Mouse (Mus musculus): ENCODE measurements around the gene Tada3. TPM values are rescaled to one million over a fixed set of nuclear protein-coding genes. Genes with fewer than 3 reads are reported as not detected.

Tada3 gene
- polyA plus RNA-seq, 1 experiment from 2014 or later, result 74.7 TPM

DNA sequence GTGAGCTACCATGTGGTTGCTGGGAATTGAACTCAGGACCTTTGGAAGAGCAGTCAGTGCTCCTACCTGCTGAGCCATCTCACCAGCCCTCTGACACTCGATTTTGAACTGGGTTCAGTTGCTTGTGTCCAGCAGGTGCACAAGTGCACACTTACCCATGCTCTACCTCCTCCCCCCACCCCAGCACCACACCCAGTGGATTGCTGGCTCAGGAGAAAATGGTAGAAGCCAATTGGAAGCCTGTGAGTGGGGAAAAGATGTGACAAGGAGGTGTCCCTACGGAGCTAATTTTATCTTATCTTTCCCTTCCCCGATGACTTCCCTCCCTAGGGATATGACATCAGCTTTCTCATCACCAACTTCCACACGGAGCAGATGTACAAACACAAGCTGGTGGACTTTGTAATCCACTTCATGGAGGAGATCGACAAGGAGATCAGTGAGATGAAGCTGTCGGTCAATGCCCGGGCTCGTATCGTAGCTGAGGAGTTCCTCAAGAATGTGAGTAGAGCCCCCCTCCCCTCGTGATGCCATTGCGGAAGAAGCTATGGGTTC, 7.6 kb upstream of the Tada3 start:
- Histone ChIP-seq H3K36me3 (peaks cover 97% of the 10 kb centered on the region), H3K27ac (no peak overlapping the region), H3K27me3 (no peaks in the 10 kb centered on the region), H3K9me3 (no peaks in the 10 kb centered on the region), H3K4me2 (replicated peaks) (no peak overlapping the region), H3K4me1 (replicated peaks) (0 out of 2 replicates have a peak, but pooled peaks cover 2% of the 10 kb centered on the region), H3K9ac (replicated peaks) (no peak overlapping the region), H3K4me3 (replicated peaks) (no peak overlapping the region)
- WGBS, result 90% methylated on average over 11 of the region's 11 CpGs
- ATAC-seq, result no peak

DNA sequence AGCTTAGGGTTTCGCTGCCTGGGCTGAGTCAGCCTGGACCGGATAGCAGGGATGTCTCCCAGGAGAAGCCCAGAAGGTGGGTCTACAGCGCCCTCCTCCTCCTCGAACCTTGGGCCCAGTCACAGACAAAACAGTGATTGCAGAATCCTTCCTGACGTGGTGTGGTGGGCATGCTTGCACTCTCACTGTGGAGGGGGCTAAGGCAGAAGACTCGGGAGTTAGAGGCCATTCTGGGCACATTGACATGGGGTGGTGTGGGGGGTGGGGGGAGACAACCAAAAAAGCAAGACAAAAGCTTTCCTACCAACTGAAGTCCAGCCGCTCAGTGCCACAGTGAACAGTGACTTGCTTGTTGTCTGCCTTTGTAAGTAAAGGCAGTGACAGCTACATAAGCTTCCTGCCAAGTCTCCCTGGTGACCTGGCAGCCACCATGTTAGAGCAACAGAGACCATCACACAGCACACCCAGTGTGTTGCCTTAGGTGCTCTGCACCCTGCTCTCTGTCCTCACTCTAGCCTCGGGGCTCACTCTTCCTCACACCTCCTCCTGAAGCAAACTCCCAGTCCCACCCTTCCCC, 6.8 kb upstream of the Tada3 start:
- no peaks in the 10 kb centered on the region for H3K9me3 ChIP-seq
- peaks cover 5% of the 10 kb centered on the region for H3K4me1 ChIP-seq (replicated peaks)
- H3K4me2 ChIP-seq (replicated peaks), result no peak overlapping the region
- ATAC-seq, result peak; percentile 30; the same call in 1 of the 2 replicates
- H3K36me3 ChIP-seq, result peaks cover 90% of the 10 kb centered on the region
- no peak overlapping the region for H3K27ac ChIP-seq
- 93% methylated on average over 8 of the region's 8 CpGs for WGBS
- no peaks in the 10 kb centered on the region for H3K27me3 ChIP-seq
- no peak overlapping the region for H3K9ac ChIP-seq (replicated peaks)
- no peak overlapping the region for H3K4me3 ChIP-seq (replicated peaks)

DNA sequence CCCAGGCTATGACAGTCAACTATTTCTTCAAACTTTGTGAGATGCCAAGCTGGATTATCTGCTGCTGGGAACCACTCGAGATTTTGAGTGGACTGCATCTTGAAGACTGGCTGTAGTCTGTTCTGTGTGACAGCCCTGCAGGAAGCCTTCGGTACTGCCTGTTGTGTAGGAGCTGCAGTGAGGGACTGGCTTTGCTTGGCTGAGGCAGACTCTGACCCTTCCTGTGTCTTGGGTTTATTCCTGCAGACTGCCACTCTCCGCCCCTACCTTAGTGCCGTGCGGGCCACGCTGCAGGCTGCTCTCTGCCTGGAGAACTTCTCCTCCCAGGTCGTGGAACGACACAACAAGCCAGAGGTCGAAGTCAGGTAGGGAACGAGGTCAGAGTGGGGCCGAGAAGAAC, 2.8 kb upstream of the Tada3 start:
- H3K9me3 ChIP-seq, result no peaks in the 10 kb centered on the region
- 94% methylated on average over 11 of the region's 11 CpGs for WGBS
- no peak overlapping the region for H3K9ac ChIP-seq (replicated peaks)
- H3K4me1 ChIP-seq (replicated peaks), result peaks cover 27% of the 10 kb centered on the region
- H3K27me3 ChIP-seq, result no peaks in the 10 kb centered on the region
- no peak overlapping the region for H3K27ac ChIP-seq
- peaks cover 56% of the 10 kb centered on the region for H3K36me3 ChIP-seq
- no peak overlapping the region for H3K4me3 ChIP-seq (replicated peaks)
- H3K4me2 ChIP-seq (replicated peaks), result no peak overlapping the region
- no peak for ATAC-seq

DNA sequence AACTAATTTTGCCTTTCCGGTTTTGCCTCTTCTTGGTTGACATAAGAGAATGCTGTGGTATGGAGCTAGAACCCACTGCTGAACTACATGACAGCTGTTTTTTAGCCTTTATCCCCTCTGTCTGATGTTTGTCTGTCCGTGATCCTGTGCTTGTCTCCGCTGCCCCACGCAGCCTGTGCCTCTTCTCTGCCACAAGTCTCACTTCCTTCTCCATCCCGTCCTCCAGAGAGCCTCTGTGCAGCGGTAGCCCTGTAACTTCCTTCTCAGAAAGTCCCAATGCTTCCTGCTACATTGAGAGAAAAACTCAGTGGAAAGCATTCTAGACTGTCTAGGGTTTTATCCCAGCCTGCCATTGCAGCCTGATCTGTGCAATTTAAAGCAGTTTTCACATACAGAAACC, 1.6 kb upstream of the Tada3 start:
- Histone ChIP-seq H3K36me3 (peaks cover 56% of the 10 kb centered on the region), H3K27me3 (no peaks in the 10 kb centered on the region), H3K27ac (no peak overlapping the region), H3K4me2 (replicated peaks) (peak overlapping the region; percentile 99), H3K9me3 (no peaks in the 10 kb centered on the region), H3K9ac (replicated peaks) (0 out of 2 replicates have a peak overlapping the region, but pooled peaks have one; percentile 98), H3K4me1 (replicated peaks) (peaks cover 27% of the 10 kb centered on the region), H3K4me3 (replicated peaks) (peak overlapping the region; percentile 99; the same call in 1 of the 2 replicates)
- WGBS, result 90% methylated on average over 6 of the region's 6 CpGs
- ATAC-seq, result no peak

DNA sequence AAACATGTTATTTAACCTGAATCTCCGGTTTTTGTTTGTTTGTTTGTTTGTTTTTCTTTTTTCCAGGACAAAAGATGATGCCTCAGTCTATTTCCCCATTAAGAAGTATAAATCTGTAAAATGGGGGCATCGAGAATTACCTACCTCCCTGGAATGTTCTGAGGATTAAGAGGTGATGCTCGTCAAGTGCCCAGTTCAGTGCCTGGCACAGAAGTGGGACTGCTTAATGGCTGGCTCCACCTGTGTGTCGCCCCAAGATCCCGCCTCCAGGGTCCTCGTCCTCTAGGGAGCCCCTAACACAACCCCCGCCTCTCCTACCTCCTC, 549 bp downstream of the Tada3 start:
- peak overlapping the region; percentile 99 for H3K4me3 ChIP-seq (replicated peaks)
- WGBS, result 14% methylated on average over 7 of the region's 7 CpGs
- peak overlapping the region; percentile 91 for H3K27ac ChIP-seq
- H3K4me2 ChIP-seq (replicated peaks), result peak overlapping the region; percentile 99
- peak overlapping the region; percentile 98 for H3K9ac ChIP-seq (replicated peaks)
- peaks cover 56% of the 10 kb centered on the region for H3K36me3 ChIP-seq
- ATAC-seq, result no peak
- H3K4me1 ChIP-seq (replicated peaks), result peaks cover 27% of the 10 kb centered on the region
- no peaks in the 10 kb centered on the region for H3K27me3 ChIP-seq
- H3K9me3 ChIP-seq, result no peaks in the 10 kb centered on the region

DNA sequence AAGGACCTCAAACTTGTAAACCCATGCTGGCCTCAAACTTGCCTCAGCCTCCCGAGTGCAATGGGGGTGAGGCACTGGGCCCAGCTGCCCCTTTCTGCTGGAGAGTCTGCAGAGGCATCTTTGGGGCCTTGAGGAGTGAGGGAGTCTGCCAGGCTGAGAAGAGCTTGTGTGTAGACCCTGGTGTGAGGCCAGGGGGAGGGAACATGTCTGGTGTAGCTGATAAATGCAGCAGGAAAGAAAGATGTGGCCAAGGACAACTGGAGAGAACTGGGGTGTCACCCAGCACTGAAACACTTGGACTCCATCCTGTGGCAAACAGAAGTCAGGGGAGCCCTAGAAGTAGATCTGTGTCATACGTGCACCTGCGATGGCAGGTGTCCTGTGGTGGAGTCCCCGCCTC, 4.2 kb downstream of the Tada3 start:
- H3K4me1 ChIP-seq (replicated peaks), result peaks cover 13% of the 10 kb centered on the region
- 96% methylated on average over 4 of the region's 4 CpGs for WGBS

DNA sequence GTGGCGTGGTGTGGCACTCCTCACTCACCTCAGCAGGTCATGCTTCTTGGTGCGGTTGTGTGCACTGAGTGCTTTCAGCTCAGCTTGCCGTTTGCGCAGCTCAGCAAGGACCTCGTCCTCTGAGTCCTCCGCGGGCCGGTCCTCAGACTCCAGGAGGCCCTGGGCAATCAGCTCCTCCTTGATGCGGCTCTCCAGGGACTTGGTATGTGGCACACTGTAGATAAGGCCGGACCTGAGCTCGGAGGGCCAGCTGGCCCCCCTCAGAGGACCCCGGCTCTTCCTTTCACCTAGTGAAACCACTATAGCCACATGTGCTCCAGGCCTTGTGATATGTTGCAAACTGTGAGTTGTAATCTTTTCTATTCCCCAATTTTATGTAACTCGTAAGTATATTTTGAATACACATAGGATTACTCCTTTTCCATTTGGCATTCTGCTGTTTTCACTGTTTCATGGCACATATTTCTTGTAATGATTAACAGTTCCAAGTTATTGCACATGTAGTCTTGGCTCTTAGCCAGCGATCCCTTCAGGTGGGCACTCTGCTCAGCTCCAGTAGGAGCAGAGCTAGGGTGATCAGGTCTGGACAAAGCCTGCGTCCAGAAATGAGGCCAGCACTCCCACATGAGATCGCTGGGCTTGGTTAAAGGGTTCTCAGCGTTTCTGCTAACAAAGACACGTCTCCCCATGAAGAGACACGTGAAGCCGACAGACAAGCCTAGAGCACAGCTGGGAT, 7.3 kb downstream of the Tada3 start:
- WGBS, result 95% methylated on average over 20 of the region's 20 CpGs
- ATAC-seq, result no peak
- Histone ChIP-seq H3K9ac (replicated peaks) (no peak overlapping the region), H3K36me3 (peaks cover 88% of the 10 kb centered on the region), H3K27me3 (no peaks in the 10 kb centered on the region), H3K9me3 (no peaks in the 10 kb centered on the region), H3K4me3 (replicated peaks) (no peak overlapping the region), H3K4me1 (replicated peaks) (no peaks in the 10 kb centered on the region), H3K4me2 (replicated peaks) (no peak overlapping the region), H3K27ac (no peak overlapping the region)

More for the DNA sequence above, 4.2 kb downstream of the Tada3 start:
- 0 out of 2 replicates have a peak overlapping the region, but pooled peaks have one; percentile 11 for H3K9ac ChIP-seq (replicated peaks)
- H3K4me2 ChIP-seq (replicated peaks), result no peak overlapping the region
- no peak overlapping the region for H3K4me3 ChIP-seq (replicated peaks)
- H3K27ac ChIP-seq, result no peak overlapping the region
- no peaks in the 10 kb centered on the region for H3K9me3 ChIP-seq
- peaks cover 74% of the 10 kb centered on the region for H3K36me3 ChIP-seq
- no peaks in the 10 kb centered on the region for H3K27me3 ChIP-seq
- ATAC-seq, result no peak

DNA sequence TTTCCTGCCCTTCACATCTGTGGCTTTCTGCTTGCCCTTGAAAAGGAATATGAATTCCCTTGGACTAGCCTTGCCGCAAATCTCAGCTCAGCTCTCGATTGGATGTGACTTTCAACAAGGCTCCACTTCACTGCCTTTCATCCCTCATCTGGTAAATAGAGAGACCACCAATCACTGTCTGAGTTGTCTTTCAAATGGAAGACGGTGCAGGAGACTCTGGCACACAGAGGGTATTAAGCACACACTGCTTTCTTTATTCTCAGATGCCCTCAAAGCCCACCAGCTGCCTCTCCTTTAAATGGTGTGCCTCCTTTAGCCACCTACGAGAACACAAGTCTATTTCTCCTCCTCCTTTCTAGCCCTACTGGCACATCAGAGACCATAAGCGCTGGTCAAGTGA, 9.1 kb downstream of the Tada3 start:
- Histone ChIP-seq H3K27ac (no peak overlapping the region), H3K36me3 (peaks cover 70% of the 10 kb centered on the region), H3K9me3 (no peaks in the 10 kb centered on the region), H3K4me1 (replicated peaks) (no peaks in the 10 kb centered on the region), H3K4me3 (replicated peaks) (no peak overlapping the region), H3K9ac (replicated peaks) (no peak overlapping the region), H3K27me3 (no peaks in the 10 kb centered on the region), H3K4me2 (replicated peaks) (no peak overlapping the region)
- WGBS, result 81% methylated on average over 5 of the region's 5 CpGs
- no peak for ATAC-seq

DNA sequence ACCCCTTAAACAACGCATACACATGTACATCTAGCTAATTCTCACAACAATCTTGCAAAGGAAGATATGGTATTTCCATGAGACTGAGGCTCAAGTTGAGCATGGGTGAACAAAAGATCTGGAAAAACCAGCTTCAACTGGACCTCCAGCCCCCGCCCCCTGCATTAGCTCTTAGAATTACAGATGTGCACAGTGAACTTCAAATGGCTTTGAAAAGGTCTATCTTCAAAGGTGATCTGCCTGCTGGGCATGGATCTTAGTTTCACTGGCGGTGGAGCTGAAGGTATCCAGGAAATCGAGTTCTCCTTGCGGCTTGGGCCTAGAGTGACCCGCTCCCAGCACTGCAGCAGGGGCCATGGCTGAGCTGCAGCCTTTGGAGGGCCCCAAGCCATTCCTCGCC, 9.6 kb downstream of the Tada3 start:
- no peak overlapping the region for H3K27ac ChIP-seq
- H3K9me3 ChIP-seq, result no peaks in the 10 kb centered on the region
- H3K27me3 ChIP-seq, result no peaks in the 10 kb centered on the region
- no peak overlapping the region for H3K4me3 ChIP-seq (replicated peaks)
- WGBS, result 94% methylated on average over 7 of the region's 7 CpGs
- H3K4me1 ChIP-seq (replicated peaks), result no peaks in the 10 kb centered on the region
- H3K4me2 ChIP-seq (replicated peaks), result no peak overlapping the region
- H3K9ac ChIP-seq (replicated peaks), result no peak overlapping the region
- no peak for ATAC-seq
- H3K36me3 ChIP-seq, result peaks cover 66% of the 10 kb centered on the region

DNA sequence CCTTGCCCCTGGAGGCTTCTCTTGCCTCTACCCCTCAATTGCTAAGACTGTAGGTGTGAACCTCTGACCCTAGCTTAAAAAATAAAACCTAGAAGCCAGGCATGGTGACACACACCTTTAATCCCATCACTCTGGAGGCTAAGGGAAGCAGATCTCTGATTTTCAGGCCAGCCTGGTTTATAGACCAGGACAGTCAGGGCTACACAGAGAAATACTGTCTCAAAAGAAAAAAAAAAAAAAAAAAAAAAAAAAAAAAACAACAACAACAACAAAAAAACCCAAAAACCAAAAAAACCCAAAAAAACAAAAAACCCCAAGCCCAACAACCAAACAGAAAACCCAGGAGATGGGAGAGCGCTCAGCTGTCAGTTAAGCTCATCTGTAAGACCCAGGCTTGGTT, 10.1 kb downstream of the Tada3 start:
- H3K9ac ChIP-seq (replicated peaks), result no peak overlapping the region
- no peaks in the 10 kb centered on the region for H3K4me1 ChIP-seq (replicated peaks)
- no peak overlapping the region for H3K27ac ChIP-seq
- 100% methylated on average over 1 of the region's 1 CpGs for WGBS
- no peaks in the 10 kb centered on the region for H3K9me3 ChIP-seq
- H3K4me2 ChIP-seq (replicated peaks), result no peak overlapping the region
- no peak overlapping the region for H3K4me3 ChIP-seq (replicated peaks)
- H3K36me3 ChIP-seq, result peaks cover 60% of the 10 kb centered on the region
- no peaks in the 10 kb centered on the region for H3K27me3 ChIP-seq
- ATAC-seq, result no peak

DNA sequence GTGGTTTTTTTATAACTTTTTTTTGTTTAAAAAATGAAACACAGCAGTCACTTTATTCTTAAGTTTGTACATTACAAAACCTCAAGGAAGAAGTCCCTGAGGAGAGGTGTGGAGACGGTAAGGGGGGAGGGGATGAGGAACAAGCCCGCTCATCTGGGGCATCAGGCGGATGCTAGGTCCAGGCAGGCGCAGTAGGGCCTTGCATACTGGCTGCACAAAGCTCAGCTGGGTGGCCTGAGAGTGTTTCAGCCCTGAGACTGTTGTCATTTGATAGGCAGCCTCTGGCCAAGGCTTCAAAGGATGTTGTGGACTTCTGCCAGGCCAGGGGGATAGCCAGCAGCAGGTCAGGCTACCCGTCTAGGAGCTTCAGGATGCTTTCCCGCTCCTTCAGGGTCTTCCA, 11.0 kb downstream of the Tada3 start:
- no peaks in the 10 kb centered on the region for H3K9me3 ChIP-seq
- no peak overlapping the region for H3K4me2 ChIP-seq (replicated peaks)
- ATAC-seq, result no peak
- H3K27me3 ChIP-seq, result no peaks in the 10 kb centered on the region
- 94% methylated on average over 6 of the region's 6 CpGs for WGBS
- H3K27ac ChIP-seq, result no peak overlapping the region
- no peaks in the 10 kb centered on the region for H3K4me1 ChIP-seq (replicated peaks)
- peaks cover 51% of the 10 kb centered on the region for H3K36me3 ChIP-seq
- H3K9ac ChIP-seq (replicated peaks), result no peak overlapping the region
- H3K4me3 ChIP-seq (replicated peaks), result no peak overlapping the region

DNA sequence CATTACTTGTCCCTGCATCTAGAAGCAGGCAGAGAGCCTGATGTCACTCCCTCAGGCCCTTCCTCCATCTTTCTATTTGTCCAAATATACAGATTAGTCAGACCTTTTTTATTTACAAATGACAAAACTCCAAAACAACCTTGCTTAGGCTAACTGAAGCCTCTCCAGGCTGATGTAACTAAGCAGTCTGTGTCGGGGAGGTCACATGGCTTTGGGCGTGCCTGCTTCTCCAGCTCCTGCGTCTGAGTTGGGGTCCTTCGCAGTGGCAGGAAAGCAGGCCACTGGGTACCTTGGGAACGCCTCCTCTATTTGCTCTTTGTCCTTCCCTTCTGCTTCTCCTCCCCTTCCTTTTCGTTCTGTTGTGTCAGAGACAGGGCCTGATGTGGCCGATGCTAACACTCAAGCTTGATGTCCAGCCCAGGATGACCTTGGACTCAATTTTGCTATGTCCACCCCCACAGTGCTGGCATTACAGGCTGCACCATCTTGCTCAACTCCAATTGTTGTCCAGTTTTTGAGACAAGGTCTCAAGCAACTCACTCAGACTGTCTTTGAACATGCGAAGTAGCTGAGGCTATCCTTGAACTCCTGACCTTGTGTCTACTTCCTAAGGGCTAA, 13.1 kb downstream of the Tada3 start:
- Histone ChIP-seq H3K4me2 (replicated peaks) (no peak overlapping the region), H3K9ac (replicated peaks) (no peak overlapping the region), H3K27me3 (no peaks in the 10 kb centered on the region), H3K27ac (no peak overlapping the region), H3K9me3 (no peaks in the 10 kb centered on the region), H3K4me3 (replicated peaks) (no peak overlapping the region), H3K36me3 (peaks cover 31% of the 10 kb centered on the region), H3K4me1 (replicated peaks) (no peaks in the 10 kb centered on the region)
- no peak for ATAC-seq
- 71% methylated on average over 8 of the region's 8 CpGs for WGBS

All from midbrain, embryonic 13.5 days (tissue).